Mouse (Mus musculus) bone marrow macrophage, adult 2 months (primary cell): ENCODE results near the gene Ccm2.

Experiments used
- CTCF ChIP-seq: IDR thresholded peaks from 2 replicates; pipeline ENCODE4 v1.5.1; 2012; ENCODE audit warnings: low read depth, mild to moderate bottlenecking, low read length, moderate library complexity
- POLR2A ChIP-seq: IDR thresholded peaks from 2 replicates; pipeline ENCODE4 v1.6.1; 2012; ENCODE audit warnings: mild to moderate bottlenecking, low read depth, low read length, borderline replicate concordance

GRCm38 (mm10) chr11:6636150-6636549 is 89.5 kb downstream of the Ccm2 start:
- TF ChIP-seq CTCF = no peak
- no peak for TF ChIP-seq POLR2A
